Mouse (Mus musculus) limb, embryonic 14.5 days (tissue): ENCODE data around the gene Abcb6. TPM values are rescaled to one million over a fixed set of nuclear protein-coding genes. Genes with fewer than 3 reads are reported as not detected.

ENCODE experiments used
- ATAC-seq: fragments of 200-750 bp; cut with Nextera tagmentation; 2 replicates; pipeline ENCODE4 v1.8.0; 2017; ENCODE audit warnings: low read depth, moderate number of reproducible peaks, moderate TSS enrichment; ENCODE audit not compliant: low FRiP score
- DNase-seq: peaks from one replicate; pipeline ENCODE4 v3.0.0-alpha.2; 2015; ENCODE audit warnings: low spot score
- H3K27ac ChIP-seq: fragments of 300-500 bp; sonication (generic); replicated peaks from 2 replicates; pipeline ENCODE4 v1.5.1; 2014; ENCODE audit warnings: low read depth, mild to moderate bottlenecking, low read length, moderate library complexity, mixed read lengths
- H3K27me3 ChIP-seq: fragments of 300-500 bp; sonication (generic); 2 replicates; pipeline ENCODE4 v1.6.1; 2014; ENCODE audit warnings: low read length, mixed read lengths; ENCODE audit not compliant: control insufficient read depth, insufficient read depth
- H3K36me3 ChIP-seq: fragments of 300-500 bp; sonication (generic); 2 replicates; pipeline ENCODE4 v1.6.1; 2014; ENCODE audit warnings: mild to moderate bottlenecking, low read length, moderate library complexity, mixed read lengths; ENCODE audit not compliant: control insufficient read depth, insufficient read depth
- H3K4me1 ChIP-seq: fragments of 300-500 bp; sonication (generic); 2 replicates; pipeline ENCODE4 v1.6.1; 2014; ENCODE audit warnings: antibody characterized with exemption, low read length, mixed read lengths; ENCODE audit not compliant: control insufficient read depth, insufficient read depth
- H3K4me2 ChIP-seq: fragments of 300-500 bp; sonication (generic); replicated peaks from 2 replicates; pipeline ENCODE4 v1.6.1; 2014; ENCODE audit warnings: low read depth, mild to moderate bottlenecking, low read length, moderate library complexity; ENCODE audit not compliant: severe bottlenecking
- H3K4me3 ChIP-seq: fragments of 300-500 bp; sonication (generic); replicated peaks from 2 replicates; pipeline ENCODE4 v1.5.1; 2014; ENCODE audit warnings: low read length
- H3K9ac ChIP-seq: fragments of 300-500 bp; sonication (generic); 2 replicates; pipeline ENCODE4 v1.6.1; 2014; ENCODE audit warnings: mild to moderate bottlenecking, low read depth, low read length, moderate library complexity; ENCODE audit not compliant: severe bottlenecking
- H3K9me3 ChIP-seq: fragments of 300-500 bp; sonication (generic); 2 replicates; pipeline ENCODE4 v1.6.1; 2016; ENCODE audit warnings: low read length; ENCODE audit not compliant: control insufficient read depth
- POLR2A ChIP-seq: fragments of 200-500 bp; IDR thresholded peaks from 2 replicates; pipeline ENCODE4 v1.8.0; 2012; ENCODE audit warnings: inconsistent platforms, mild to moderate bottlenecking, moderate library complexity, borderline replicate concordance; ENCODE audit not compliant: insufficient read depth, insufficient read length; ENCODE audit errors: extremely low read depth
- WGBS: fragments of 180-500 bp; shearing (Covaris S2); extraction: QIAGEN DNeasy Blood & Tissue Kit; methylation state at CpG from one replicate; pipeline ENCODE4 v1.1.7; 2014; 5-methylcytosine and 5-hydroxymethylcytosine counted together
- polyA plus RNA-seq, 2 experiments: library from polyadenylated mRNA; depleted of rRNA in 1 of 2; stranded (reverse) in 1 of 2; unstranded in 1 of 2; fragments of >200 nt; fragmentation: Nextera tagmentation in 1 of 2; extraction: Ambion mirVana in 1 of 2; gene quantifications; 2 replicates each; pipeline versions ENCODE4 v1.2.1 to v1.2.3; 2012 to 2014

Abcb6 gene
- polyA plus RNA-seq, 2 experiments, result 27.3 to 29.7 TPM

DNA sequence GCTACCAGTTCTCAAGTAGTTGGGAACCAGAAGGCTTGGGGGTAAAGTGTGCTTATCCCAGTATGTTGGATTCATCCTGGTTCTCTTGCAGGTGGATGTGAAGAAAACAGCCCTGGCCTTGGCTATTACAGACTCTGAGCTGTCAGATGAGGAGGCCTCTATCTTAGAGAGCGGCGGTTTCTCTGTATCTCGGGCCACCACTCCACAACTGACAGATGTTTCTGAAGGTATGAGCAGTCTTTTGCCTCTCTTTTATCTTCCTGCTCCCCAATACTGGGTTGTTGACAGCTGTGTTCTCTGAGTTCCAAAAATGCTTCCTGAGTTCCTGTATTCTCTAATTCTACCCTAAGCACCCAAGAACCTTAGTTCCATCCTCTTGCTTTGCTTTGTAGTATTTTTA, 34.6 kb downstream of the Abcb6 start:
- 88% methylated on average over 3 of the region's 3 CpGs for WGBS
- Histone ChIP-seq H3K4me3 (no peak overlapping the region), H3K36me3 (peaks cover 51% of the 10 kb centered on the region), H3K9me3 (no peaks in the 10 kb centered on the region), H3K4me1 (peaks cover 10% of the 10 kb centered on the region), H3K27me3 (no peaks in the 10 kb centered on the region), H3K27ac (no peak overlapping the region), H3K4me2 (no peak overlapping the region), H3K9ac (no peak overlapping the region)
- no peak for ATAC-seq
- DNase-seq, result no peak
- no peak for TF ChIP-seq POLR2A

DNA sequence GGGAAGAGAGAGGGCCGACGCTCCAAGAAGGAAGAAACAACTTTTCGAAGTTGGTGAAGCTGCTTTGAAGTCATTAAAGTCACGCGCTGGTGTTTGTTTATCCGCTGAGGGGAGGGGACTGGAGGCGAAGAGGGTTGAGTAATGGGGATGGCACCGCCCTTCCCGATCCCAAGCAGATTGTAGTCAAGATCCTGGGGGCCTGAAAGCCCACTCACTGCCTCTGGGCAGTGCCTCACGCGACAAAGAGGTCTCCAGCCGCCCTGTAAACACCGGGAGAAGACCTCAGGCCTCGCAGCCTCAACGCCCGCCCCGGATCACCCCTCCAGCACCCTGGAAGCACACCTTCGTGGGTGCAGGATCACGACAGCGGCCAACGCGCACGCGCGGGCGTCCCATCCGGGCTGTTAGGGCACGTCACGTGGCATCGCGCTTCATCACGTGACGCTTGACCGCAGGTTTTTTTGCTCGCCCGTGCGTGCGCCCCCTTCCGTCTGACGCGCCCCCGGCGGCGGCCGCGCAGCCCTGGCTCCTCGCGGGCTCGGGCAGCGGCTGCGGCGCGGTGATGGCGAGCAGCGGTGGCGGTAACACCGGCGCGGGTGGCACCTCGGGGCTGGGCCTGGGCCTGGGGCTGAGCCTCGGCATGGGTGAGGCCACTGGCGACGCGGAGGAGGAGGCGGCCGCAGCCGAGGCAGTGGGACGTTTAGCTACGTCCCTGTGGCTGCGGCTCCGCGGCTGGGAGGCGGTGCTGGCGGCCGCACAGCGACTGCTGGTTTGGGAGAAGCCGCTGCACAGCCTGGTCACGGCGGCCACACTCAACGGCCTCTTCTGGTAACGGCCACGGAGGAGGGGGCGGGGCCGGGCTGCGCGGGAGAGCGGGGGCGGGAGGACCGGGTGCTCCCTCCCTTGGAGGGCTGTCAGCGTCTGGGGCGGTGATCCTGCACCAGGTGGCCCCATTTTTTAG, 37.6 kb downstream of the Abcb6 start, which contains the start of the genes Cnppd1 and Retreg2:
Gene Cnppd1 (minus strand): TSS at position 411 of the 961 bp plus-strand sequence.
Gene Retreg2 (plus strand): TSS at position 478 of the 961 bp plus-strand sequence.
- Histone ChIP-seq H3K27ac (peak within 1 kb of the TSS; percentile 92), H3K9me3 (no peaks in the 10 kb centered on the region), H3K4me2 (peak within 1 kb of the TSS; percentile 93), H3K4me3 (peak within 1 kb of the TSS; percentile 91), H3K9ac (peak within 1 kb of the TSS; percentile 90), H3K27me3 (no peaks in the 10 kb centered on the region), H3K36me3 (peaks cover 60% of the 10 kb centered on the region), H3K4me1 (peaks cover 12% of the 10 kb centered on the region)
- TF ChIP-seq POLR2A, result 0 out of 2 replicates have a peak, but pooled peaks have one; percentile 62
- DNase-seq (peak; percentile 97), ATAC-seq (peak; percentile 91)
- WGBS, result 2% methylated on average over 72 of the region's 91 CpGs

DNA sequence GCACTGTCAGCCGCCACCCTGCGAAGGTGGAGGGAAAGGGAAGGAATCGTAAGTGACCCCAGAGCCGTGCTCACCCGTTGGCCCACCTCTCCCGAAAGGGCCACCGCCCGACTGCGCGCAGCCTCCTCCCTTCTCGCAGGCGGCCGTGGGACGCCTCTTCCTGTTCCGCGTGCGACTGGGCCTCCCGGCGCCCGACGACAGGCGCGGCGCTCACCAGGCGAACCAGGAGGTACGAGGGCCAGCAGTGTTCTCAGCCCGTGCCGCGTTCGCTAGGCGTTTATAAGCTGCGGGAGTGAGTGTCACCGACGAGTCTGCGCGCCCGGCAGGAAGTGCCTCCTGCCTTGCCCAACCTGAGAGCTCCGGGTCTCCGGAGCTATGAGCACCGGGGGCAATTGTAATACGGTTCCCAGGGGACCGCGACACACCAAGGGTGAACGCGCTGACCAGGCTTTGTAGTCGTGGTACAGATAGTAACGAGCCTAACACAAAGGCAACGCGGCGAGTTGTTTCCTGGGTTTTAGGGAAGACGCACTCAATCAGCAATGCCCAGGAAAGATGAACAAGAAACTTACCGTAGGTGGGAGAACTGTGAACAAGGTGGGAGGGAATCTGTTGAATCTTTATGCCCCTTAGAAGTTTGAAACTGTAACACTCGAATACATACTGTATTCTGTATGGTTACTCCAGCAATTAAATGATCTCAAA, 38.6 kb downstream of the Abcb6 start:
- peak overlapping the region; percentile 92 for H3K27ac ChIP-seq
- ATAC-seq, result peak; percentile 16; the same call in 1 of the 2 replicates

DNA sequence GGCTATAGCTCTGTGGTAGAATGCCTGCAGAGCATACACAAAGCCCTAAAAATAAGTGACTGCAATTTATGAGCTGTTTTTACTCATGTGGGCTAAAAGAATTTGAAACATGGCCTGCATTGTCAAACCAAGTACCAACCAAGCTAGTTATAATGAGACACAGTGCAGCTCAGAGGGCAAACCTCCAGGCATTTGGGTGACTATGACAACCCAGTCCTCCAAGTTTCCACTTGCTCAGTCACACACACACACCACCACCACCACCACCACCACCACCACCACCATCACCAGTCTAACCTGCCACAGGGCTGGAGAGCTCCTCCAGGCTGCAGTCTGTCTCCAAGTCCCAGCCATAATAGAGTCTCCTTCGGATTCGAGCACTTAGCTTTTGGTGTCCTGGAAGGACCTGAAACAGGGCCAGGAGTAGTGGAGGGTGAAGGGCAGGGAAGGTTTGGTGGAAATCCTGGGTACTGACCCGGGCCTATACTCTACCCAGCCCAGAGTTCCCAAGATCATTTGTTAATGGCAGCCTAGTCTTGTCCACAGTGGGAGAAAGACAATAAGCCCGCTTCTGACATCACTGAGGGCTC, 39.5 kb downstream of the Abcb6 start:
- H3K4me2 ChIP-seq, result peak overlapping the region; percentile 93
- ATAC-seq, result no peak
- H3K4me3 ChIP-seq, result peak overlapping the region; percentile 91
- no peaks in the 10 kb centered on the region for H3K9me3 ChIP-seq
- WGBS, result 65% methylated on average over 4 of the region's 4 CpGs
- H3K27me3 ChIP-seq, result no peaks in the 10 kb centered on the region
- H3K27ac ChIP-seq, result 0 out of 2 replicates have a peak overlapping the region, but pooled peaks have one; percentile 92
- peaks cover 60% of the 10 kb centered on the region for H3K36me3 ChIP-seq
- no peak for DNase-seq
- H3K9ac ChIP-seq, result peak overlapping the region; percentile 90
- no peak for TF ChIP-seq POLR2A
- H3K4me1 ChIP-seq, result peaks cover 12% of the 10 kb centered on the region

More for the DNA sequence above, 38.6 kb downstream of the Abcb6 start:
- Histone ChIP-seq H3K4me3 (peak overlapping the region; percentile 91), H3K4me2 (peak overlapping the region; percentile 93), H3K9me3 (no peaks in the 10 kb centered on the region), H3K4me1 (peaks cover 12% of the 10 kb centered on the region), H3K36me3 (peaks cover 60% of the 10 kb centered on the region), H3K9ac (peak overlapping the region; percentile 90), H3K27me3 (no peaks in the 10 kb centered on the region)
- peak; percentile 27 for DNase-seq
- TF ChIP-seq POLR2A, result no peak
- under 1% methylated on average over 50 of the region's 53 CpGs for WGBS

DNA sequence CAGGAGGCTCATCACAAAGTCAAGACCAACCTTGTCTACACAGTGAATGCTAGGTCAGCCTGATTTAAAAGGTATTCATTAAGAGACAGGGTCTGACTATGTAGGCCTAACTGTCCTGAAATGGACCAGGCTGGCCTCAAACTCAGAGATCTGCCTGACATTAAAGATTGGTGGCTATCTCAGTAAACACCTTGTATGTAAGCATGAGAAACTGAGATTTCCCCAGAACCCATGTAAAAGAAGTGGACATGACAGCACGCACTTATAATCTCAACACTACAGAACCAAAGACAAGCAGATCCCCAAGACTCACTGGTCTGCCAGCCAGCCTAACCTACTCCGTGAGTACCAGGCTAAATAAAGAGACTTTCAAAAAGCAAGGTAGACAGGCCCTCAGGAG, 41.7 kb downstream of the Abcb6 start:
- Histone ChIP-seq H3K27me3 (no peaks in the 10 kb centered on the region), H3K9me3 (no peaks in the 10 kb centered on the region), H3K9ac (no peak overlapping the region), H3K4me3 (no peak overlapping the region), H3K36me3 (peaks cover 48% of the 10 kb centered on the region), H3K4me2 (no peak overlapping the region), H3K4me1 (peaks cover 7% of the 10 kb centered on the region), H3K27ac (no peak overlapping the region)
- no peak for TF ChIP-seq POLR2A
- WGBS, result 97% methylated on average over 2 of the region's 2 CpGs
- ATAC-seq, result no peak
- no peak for DNase-seq
